8 mouse cellular contexts compared by ENCODE assay signal in the genomic region with DNA sequence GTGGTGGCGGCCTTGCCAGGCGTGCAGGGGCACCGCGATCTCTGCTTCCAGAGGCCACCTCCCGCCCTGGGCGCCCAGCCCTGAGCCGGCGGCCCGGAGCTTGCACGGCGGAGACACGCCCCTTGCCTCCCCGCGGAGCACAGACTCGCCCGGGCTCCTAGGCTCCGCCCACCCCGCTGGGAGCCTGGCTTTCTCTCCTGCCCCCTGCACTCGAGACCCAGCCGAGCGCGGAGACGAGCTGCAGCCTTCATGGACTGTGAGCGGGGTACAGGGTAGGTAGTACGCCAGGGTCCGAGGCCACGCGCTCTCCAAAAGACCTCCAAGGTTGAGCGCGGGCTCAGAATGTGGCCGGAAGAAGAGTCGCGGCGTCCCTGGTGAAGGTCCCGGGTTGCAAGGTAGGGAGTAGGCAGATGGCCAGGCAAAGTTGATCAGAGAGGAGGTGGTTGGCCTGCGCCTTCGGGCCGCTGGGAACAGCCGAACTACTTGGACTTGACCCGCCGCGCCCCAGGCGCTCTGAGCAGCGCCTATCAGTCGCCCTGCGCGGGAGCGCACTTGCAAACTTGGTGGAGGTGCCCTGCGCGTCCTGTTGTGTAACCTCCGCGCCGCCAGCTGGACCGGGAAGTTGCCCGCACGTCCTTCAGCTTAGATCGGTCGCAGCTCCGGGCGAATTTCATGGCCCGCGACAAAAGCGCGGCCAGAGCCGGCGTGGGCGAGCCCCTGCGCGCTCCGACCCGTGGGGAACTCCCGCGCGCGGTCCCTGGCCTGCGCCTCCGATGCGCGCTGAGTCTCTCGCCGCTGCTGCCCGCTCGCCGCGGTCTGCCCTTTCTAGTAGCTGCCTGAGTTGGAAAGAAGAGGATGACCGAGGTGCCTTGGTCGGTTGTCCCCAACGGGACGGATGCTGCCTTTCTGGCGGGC. TPM values are rescaled to one million over a fixed set of nuclear protein-coding genes. Genes with fewer than 3 reads are reported as not detected.
DNase-seq lines count a peak whose midpoint lies in the region; ATAC-seq lines count a peak whose summit lies in the region.

A gene (plus strand): TSS at position 209 of the 915 bp plus-strand sequence.

- H3K36me3 ChIP-seq in hindbrain, embryonic 12.5 days = no peaks in the 10 kb centered on the region

- peak within 1 kb of the TSS; percentile 98 for H3K4me2 ChIP-seq in hindbrain, embryonic 12.5 days (replicated peaks)

- H3K27me3 ChIP-seq in hindbrain, embryonic 12.5 days = peaks cover 24% of the 10 kb centered on the region

- peaks cover 10% of the 10 kb centered on the region for H3K4me1 ChIP-seq in hindbrain, embryonic 12.5 days

- DNase-seq in T-cell, adult 2 months (ENCODE audit: low spot score) = peak; percentile 44
- DNase-seq in cerebellum, postnatal 14 days = peak; percentile 60 to 67
- peak; percentile 23 to 55 for DNase-seq in frontal cortex, postnatal 14 days (ENCODE audit: low spot score in 2 of 2)
- peak; percentile 42 to 52 for DNase-seq in layer of hippocampus, postnatal 25 days (ENCODE audit: extremely low spot score in 1 of 2, low spot score in 1 of 2)
- peak; percentile 81 for DNase-seq in lung, postnatal 14 days
- peak; percentile 89 for DNase-seq in ovary, postnatal 36 days (ENCODE audit: low spot score)
- DNase-seq in thymus, postnatal 14 days = peak; percentile 84

- no peaks in the 10 kb centered on the region for H3K9me3 ChIP-seq in hindbrain, embryonic 12.5 days (replicated peaks)

- no peak within 1 kb of the TSS for H3K27ac ChIP-seq in hindbrain, embryonic 12.5 days

- peak within 1 kb of the TSS; percentile 63 for H3K9ac ChIP-seq in hindbrain, embryonic 12.5 days

- H3K4me3 ChIP-seq in hindbrain, embryonic 12.5 days = peak within 1 kb of the TSS; percentile 69

- WGBS in hindbrain, embryonic 12.5 days = under 1% methylated on average over 86 of the region's 90 CpGs

- ATAC-seq in hindbrain, embryonic 12.5 days (ENCODE audit: low FRiP score) = peak; percentile 99

RNA-seq across cellular contexts. Expression of the gene that starts here (rescaled TPM):
- 5.4 and 5.8 TPM in 2 replicates for polyA plus RNA-seq in hindbrain, embryonic 12.5 days (2016; fragmentation: Nextera tagmentation; extraction: Ambion mirVana)
- total RNA-seq in layer of hippocampus, postnatal 25 days (2021) = 1 to 10 TPM; 2.6 to 3.9 TPM

Comparison
In these comparisons a context has a peak if more than half of its experiments do, and no peak if none do; other contexts are left out.
1. DNase-seq: peak in every context shown above with its lines; median percentile 89 in ovary, postnatal 36 days; 84 in thymus, postnatal 14 days; 81 in lung, postnatal 14 days; 64 in cerebellum, postnatal 14 days; 47 in layer of hippocampus, postnatal 25 days; 44 in T-cell, adult 2 months; 39 in frontal cortex, postnatal 14 days.